Mouse (Mus musculus) liver, adult 2 months (tissue): ENCODE data around the gene Pcid2. TPM values are rescaled to one million over a fixed set of nuclear protein-coding genes. Genes with fewer than 3 reads are reported as not detected.
A peak's percentile ranks its signal among the peaks of the same experiment; 100 is the strongest.
"Not testable (repeated sequence)": the region's sequence is repeated elsewhere in the genome, so short reads cannot be mapped to it uniquely, and the experiment has no call there.

ENCODE experiments used
- DNase-seq: peaks from one replicate; pipeline ENCODE4 v3.0.0-alpha.2; 2011; ENCODE audit warnings: low read depth, low spot score; ENCODE audit errors: extremely low read depth
- H3K27ac ChIP-seq: fragments of 200-500 bp; replicated peaks from 2 replicates; pipeline ENCODE4 v1.5.1; 2012; ENCODE audit warnings: low read depth, mild to moderate bottlenecking, control low read depth, inconsistent platforms, low read length; ENCODE audit not compliant: insufficient read depth
- H3K27me3 ChIP-seq: fragments of 200-500 bp; 2 replicates; pipeline ENCODE4 v1.6.1; 2012; ENCODE audit warnings: mild to moderate bottlenecking, moderate library complexity, low read length, inconsistent platforms; ENCODE audit not compliant: control insufficient read depth, insufficient read depth
- H3K36me3 ChIP-seq: fragments of 200-500 bp; 2 replicates; pipeline ENCODE4 v1.6.1; 2012; ENCODE audit warnings: low read length, inconsistent platforms; ENCODE audit not compliant: control insufficient read depth, insufficient read depth
- H3K4me1 ChIP-seq: fragments of 200-500 bp; 2 replicates; pipeline ENCODE4 v1.6.1; 2011; ENCODE audit warnings: low read length; ENCODE audit not compliant: control insufficient read depth, insufficient read depth
- H3K4me3 ChIP-seq: fragments of 200-500 bp; 2 replicates; pipeline ENCODE4 v1.5.1; 2011; ENCODE audit warnings: low read depth, mild to moderate bottlenecking, control low read depth, low read length, moderate library complexity; ENCODE audit not compliant: insufficient read depth
- H3K79me2 ChIP-seq: fragments of 200-500 bp; 2 replicates; pipeline ENCODE4 v1.6.1; 2012; ENCODE audit warnings: inconsistent platforms, mild to moderate bottlenecking, low read length, moderate library complexity; ENCODE audit not compliant: control insufficient read depth, insufficient read depth
- H3K9ac ChIP-seq: fragments of 200-500 bp; 2 replicates; pipeline ENCODE4 v1.6.1; 2012; ENCODE audit warnings: low read depth, mild to moderate bottlenecking, control low read depth, inconsistent platforms, low read length
- CTCF ChIP-seq: fragments of 200-500 bp; IDR thresholded peaks from 2 replicates; pipeline ENCODE4 v1.5.1; 2011; ENCODE audit warnings: low read depth, low read length, control low read depth
- POLR2A ChIP-seq: fragments of 200-500 bp; IDR thresholded peaks from 2 replicates; pipeline ENCODE4 v1.6.1; 2011; ENCODE audit warnings: low read length, control low read depth; ENCODE audit not compliant: insufficient read depth; ENCODE audit errors: extremely low read depth
- WGBS: fragments of 180-500 bp; shearing (Covaris S2); methylation state at CpG from one replicate; pipeline ENCODE4 v1.1.7; 2018; 5-methylcytosine and 5-hydroxymethylcytosine counted together
- polyA plus RNA-seq: library from polyadenylated mRNA; depleted of rRNA; stranded (reverse); fragments of >200 nt; gene quantifications from 2 replicates; pipeline ENCODE4 v1.2.3, GENCODE M21; 2012
- total RNA-seq: library from RNA; depleted of rRNA; stranded (reverse); fragments of >200 nt; gene quantifications from 2 replicates; pipeline ENCODE4 v1.2.3, GENCODE M21; 2014

The Pcid2 gene
- total and polyA plus RNA-seq, 2 experiments, result 7.0 to 11.6 TPM

DNA sequence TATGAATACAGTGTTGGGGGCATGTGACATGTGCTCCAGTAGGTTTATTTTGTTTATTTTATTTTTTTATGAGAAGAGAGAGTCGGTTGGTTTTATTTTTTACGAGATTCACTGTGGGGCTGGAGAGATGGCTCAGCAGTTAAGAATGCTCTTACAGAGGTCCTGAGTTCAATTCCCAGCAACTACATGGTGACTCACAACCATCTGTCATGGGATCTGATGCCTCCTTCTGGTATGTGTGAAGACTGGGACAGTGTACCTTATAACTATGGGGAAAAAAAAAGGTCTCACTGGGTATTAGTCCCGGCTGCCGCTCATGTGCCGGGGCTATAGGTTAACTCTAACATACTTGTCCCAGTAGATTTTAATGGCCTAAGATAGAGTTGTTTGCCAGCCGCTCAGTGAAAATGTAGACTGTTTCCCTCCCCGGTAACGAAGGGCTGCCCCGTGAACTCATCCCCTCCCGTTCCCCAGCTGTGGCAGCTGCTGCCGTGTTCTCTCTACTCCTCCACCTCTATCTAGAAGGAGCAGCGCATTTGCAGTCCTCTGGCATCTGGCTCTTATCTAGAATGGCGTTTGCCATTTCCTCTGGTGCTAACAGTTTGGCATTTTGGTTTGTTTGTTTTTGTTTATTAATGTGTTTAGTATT is 2.9 kb upstream of the Pcid2 start:
- Histone ChIP-seq H3K27me3 (no peaks in the 10 kb centered on the region), H3K9ac (no peak overlapping the region), H3K4me1 (peaks cover 16% of the 10 kb centered on the region), H3K79me2 (peaks cover 65% of the 10 kb centered on the region), H3K4me3 (no peak overlapping the region), H3K36me3 (peaks cover 10% of the 10 kb centered on the region), H3K27ac (no peak overlapping the region)
- TF ChIP-seq POLR2A (no peak), CTCF (no peak)
- no peak for DNase-seq
- 80% methylated on average over 13 of the region's 13 CpGs for WGBS

DNA sequence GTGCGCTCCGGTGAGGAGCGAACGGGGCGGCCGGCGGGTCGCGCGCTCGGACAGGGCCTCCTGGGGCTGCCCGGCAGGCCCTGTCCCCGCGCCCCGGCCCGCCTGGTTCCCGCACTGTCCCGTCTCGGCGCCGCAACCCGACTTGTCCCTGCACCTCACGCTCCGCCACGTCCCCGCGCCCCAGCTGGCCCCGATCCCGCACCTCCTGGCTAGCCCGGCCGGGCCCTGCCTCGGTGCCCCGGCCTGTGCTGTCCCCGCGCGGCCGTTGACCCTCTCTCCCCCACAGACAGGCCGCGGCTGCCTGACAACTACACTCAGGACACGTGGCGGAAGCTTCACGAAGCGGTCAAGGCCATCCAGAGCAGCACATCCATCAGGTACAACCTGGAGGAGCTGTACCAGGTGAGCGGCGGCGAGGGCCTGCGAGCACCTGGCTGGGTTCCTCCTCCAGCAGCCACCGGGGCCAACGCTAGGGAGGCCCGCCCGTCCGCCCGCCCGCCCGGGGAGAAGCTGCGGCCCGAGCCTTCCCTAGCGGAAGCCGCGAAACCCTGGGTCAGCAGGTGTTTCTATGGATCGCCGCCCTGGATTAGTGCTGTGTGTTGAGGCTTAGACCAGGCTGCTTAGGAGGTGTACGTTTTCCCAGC is 771 bp upstream of the Pcid2 start:
- Histone ChIP-seq H3K27ac (peak overlapping the region; percentile 98), H3K79me2 (peaks cover 48% of the 10 kb centered on the region), H3K4me1 (peaks cover 16% of the 10 kb centered on the region), H3K4me3 (peak overlapping the region; percentile 97), H3K36me3 (peaks cover 2% of the 10 kb centered on the region), H3K9ac (peak overlapping the region; percentile 99), H3K27me3 (no peaks in the 10 kb centered on the region)
- TF ChIP-seq POLR2A (no peak), CTCF (no peak)
- DNase-seq, result peak; percentile 84
- WGBS, result under 1% methylated on average over 49 of the region's 63 CpGs

DNA sequence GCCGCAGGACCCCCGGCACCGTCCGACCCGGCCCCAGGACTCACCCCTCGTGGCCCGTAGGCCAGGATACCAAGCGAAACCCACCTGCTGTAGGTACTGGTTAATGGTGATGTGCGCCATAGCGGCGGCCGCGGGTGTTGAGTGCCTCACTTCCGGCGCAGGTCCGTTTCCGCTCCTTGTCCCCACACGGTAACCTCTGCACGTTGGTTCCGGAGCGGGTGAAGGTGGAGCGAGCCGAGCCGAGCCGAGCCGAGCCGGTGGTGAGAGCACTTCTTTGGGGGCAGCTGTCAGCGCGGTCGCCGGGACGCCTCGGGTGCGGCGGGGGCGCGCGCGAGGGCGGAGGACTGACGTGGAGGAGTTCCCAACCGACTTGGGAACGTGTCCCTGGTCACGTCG is 570 bp downstream of the Pcid2 start:
- under 1% methylated on average over 45 of the region's 45 CpGs for WGBS
- TF ChIP-seq CTCF (no peak), POLR2A (no peak)
- peak; percentile 76 for DNase-seq
- Histone ChIP-seq H3K27me3 (no peaks in the 10 kb centered on the region), H3K79me2 (peaks cover 42% of the 10 kb centered on the region), H3K27ac (peak overlapping the region; percentile 86), H3K4me1 (peaks cover 16% of the 10 kb centered on the region), H3K4me3 (peak overlapping the region; percentile 90), H3K9ac (peak overlapping the region; percentile 92), H3K36me3 (peaks cover 4% of the 10 kb centered on the region)

DNA sequence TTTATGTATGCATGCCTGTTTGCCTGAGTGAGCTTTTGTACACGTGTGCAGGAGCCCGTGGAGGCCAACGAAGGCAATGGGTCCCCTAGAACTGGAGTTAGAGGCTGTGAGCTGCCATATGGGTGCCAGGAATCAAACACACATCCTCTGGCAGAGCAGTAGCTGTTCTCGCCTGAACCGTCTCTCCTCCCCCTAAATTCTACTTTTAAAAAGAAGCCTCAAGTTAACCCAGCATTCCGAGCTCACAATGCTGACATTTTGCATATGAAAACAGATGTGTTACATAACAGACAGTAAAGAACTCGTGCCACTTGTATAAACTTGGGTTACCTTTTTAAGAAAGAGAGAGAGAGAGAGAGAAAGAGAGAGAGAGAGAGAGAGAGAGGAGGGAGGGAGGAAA is 27.7 kb downstream of the Pcid2 start:
- H3K79me2 ChIP-seq, result no peaks in the 10 kb centered on the region
- no peak overlapping the region for H3K27ac ChIP-seq
- TF ChIP-seq POLR2A (no peak), CTCF (no peak)
- WGBS, result 74% methylated on average over 7 of the region's 7 CpGs
- DNase-seq, result no peak
- no peaks in the 10 kb centered on the region for H3K27me3 ChIP-seq
- no peak overlapping the region for H3K9ac ChIP-seq
- no peak overlapping the region for H3K4me3 ChIP-seq
- peaks cover 4% of the 10 kb centered on the region; the same call in 1 of the 2 replicates for H3K4me1 ChIP-seq
- peaks cover 18% of the 10 kb centered on the region for H3K36me3 ChIP-seq

DNA sequence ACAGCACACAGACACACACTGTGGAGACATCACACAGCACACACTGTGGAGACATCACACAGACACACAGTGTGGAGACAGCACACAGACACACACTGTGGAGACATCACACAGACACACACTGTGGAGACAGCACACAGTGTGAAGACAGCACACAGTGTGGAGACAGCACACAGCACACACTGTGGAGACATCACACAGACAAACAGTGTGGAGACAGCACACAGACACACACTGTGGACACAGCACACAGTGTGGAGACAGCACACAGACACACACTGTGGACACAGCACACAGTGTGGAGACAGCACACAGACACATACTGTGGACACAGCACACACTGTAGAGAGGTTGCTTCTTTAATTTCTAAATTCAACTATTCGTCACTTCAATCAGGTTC is 29.7 kb downstream of the Pcid2 start:
- Histone ChIP-seq H3K9ac (peak overlapping the region; percentile 32; the same call in 1 of the 2 replicates), H3K36me3 (peaks cover 17% of the 10 kb centered on the region)
- 55% methylated on average over 1 of the region's 1 CpGs for WGBS
- not testable (repeated sequence) for H3K79me2 ChIP-seq, DNase-seq, H3K4me3 ChIP-seq, H3K27ac ChIP-seq, H3K4me1 ChIP-seq, H3K27me3 ChIP-seq

DNA sequence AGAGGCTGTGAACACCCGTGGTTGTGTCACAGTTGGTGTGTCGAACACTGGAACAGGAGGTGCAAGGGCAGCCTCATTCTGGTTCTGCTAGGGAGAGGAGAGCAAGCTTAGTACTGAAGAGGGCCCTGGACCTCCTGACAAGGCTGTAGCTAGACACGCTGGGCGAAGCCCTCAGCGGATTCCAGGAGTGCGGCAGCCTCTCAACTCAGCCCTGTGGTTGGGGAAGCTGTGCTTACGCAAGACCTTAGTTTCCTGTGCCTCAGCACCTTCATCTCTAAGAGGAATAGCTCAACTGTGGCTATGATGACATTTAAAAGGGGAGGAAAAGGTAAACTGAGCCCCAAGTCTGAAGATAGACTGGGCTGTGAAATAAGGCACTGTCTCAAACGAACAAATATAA is 30.2 kb downstream of the Pcid2 start:
- no peak for TF ChIP-seq CTCF
- TF ChIP-seq POLR2A, result no peak
- peak overlapping the region; percentile 9; the same call in 1 of the 2 replicates for H3K27ac ChIP-seq
- WGBS, result 38% methylated on average over 8 of the region's 8 CpGs

More for the DNA sequence above, 30.2 kb downstream of the Pcid2 start:
- Histone ChIP-seq H3K9ac (peak overlapping the region; percentile 13; the same call in 1 of the 2 replicates), H3K79me2 (no peaks in the 10 kb centered on the region), H3K27me3 (no peaks in the 10 kb centered on the region), H3K4me1 (peaks cover 4% of the 10 kb centered on the region; the same call in 1 of the 2 replicates), H3K4me3 (no peak overlapping the region), H3K36me3 (peaks cover 17% of the 10 kb centered on the region)
- peak; percentile 63 for DNase-seq
